Mouse (Mus musculus): Measurements from ENCODE around the gene Coa3. TPM values are rescaled to one million over a fixed set of nuclear protein-coding genes. Genes with fewer than 3 reads are reported as not detected.

The Coa3 gene
- polyA plus RNA-seq, 1 experiment from 2014 or later: 204 TPM

- peak overlapping the region; percentile 56 for H3K27ac ChIP-seq (ENCODE audit: low read depth, low read length)
- 91% methylated on average over 8 of the region's 8 CpGs for WGBS
Observed at GRCm38 (mm10) chr11:101315082-101315650, 36.3 kb upstream of the Coa3 start.

GRCm38 (mm10) chr11:101314567-101314966, 35.7 kb upstream of the Coa3 start:
- H3K4me3 ChIP-seq (ENCODE audit: low read length): no peak overlapping the region
- no peak overlapping the region for H3K27ac ChIP-seq (ENCODE audit: low read depth, low read length)
- no peak overlapping the region for H3K9ac ChIP-seq (ENCODE audit: low read depth, low read length)
- no peaks in the 10 kb centered on the region for H3K27me3 ChIP-seq (ENCODE audit: control insufficient read depth, insufficient read depth, low read length)
- H3K4me1 ChIP-seq (ENCODE audit: control insufficient read depth, insufficient read depth, low read length): peaks cover 11% of the 10 kb centered on the region
- ATAC-seq (ENCODE audit: low FRiP score, low TSS enrichment): no peak
- H3K4me2 ChIP-seq (replicated peaks; ENCODE audit: low read depth, low read length): no peak overlapping the region
- H3K36me3 ChIP-seq (ENCODE audit: control insufficient read depth, insufficient read depth, low read length): peaks cover 20% of the 10 kb centered on the region
- WGBS: 100% methylated on average over 1 of the region's 1 CpGs
- no peaks in the 10 kb centered on the region for H3K9me3 ChIP-seq (ENCODE audit: control insufficient read depth, low read length)

More at GRCm38 (mm10) chr11:101315082-101315650, 36.3 kb upstream of the Coa3 start:
- H3K9ac ChIP-seq (ENCODE audit: low read depth, low read length): peak overlapping the region; percentile 93; the same call in 1 of the 2 replicates
- H3K27me3 ChIP-seq (ENCODE audit: control insufficient read depth, insufficient read depth, low read length): no peaks in the 10 kb centered on the region
- H3K4me2 ChIP-seq (replicated peaks; ENCODE audit: low read depth, low read length): peak overlapping the region; percentile 88
- no peaks in the 10 kb centered on the region for H3K9me3 ChIP-seq (ENCODE audit: control insufficient read depth, low read length)
- H3K4me3 ChIP-seq (ENCODE audit: low read length): peak overlapping the region; percentile 99
- peaks cover 26% of the 10 kb centered on the region for H3K36me3 ChIP-seq (ENCODE audit: control insufficient read depth, insufficient read depth, low read length)
- ATAC-seq (ENCODE audit: low FRiP score, low TSS enrichment): no peak; the same call in 1 of the 2 replicates
- H3K4me1 ChIP-seq (ENCODE audit: control insufficient read depth, insufficient read depth, low read length): peaks cover 11% of the 10 kb centered on the region

- no peak overlapping the region for H3K9ac ChIP-seq (ENCODE audit: low read depth, low read length)
- ATAC-seq (ENCODE audit: low FRiP score, low TSS enrichment): no peak
- H3K27ac ChIP-seq (ENCODE audit: low read depth, low read length): no peak overlapping the region
- H3K36me3 ChIP-seq (ENCODE audit: control insufficient read depth, insufficient read depth, low read length): no peaks in the 10 kb centered on the region
- no peak overlapping the region for H3K4me2 ChIP-seq (replicated peaks; ENCODE audit: low read depth, low read length)
- H3K9me3 ChIP-seq (ENCODE audit: control insufficient read depth, low read length): no peaks in the 10 kb centered on the region
- no peak overlapping the region for H3K4me3 ChIP-seq (ENCODE audit: low read length)
- H3K27me3 ChIP-seq (ENCODE audit: control insufficient read depth, insufficient read depth, low read length): no peaks in the 10 kb centered on the region
- WGBS: 75% methylated on average over 3 of the region's 3 CpGs
- peaks cover 4% of the 10 kb centered on the region for H3K4me1 ChIP-seq (ENCODE audit: control insufficient read depth, insufficient read depth, low read length)
Observed at GRCm38 (mm10) chr11:101312150-101312549, 33.2 kb upstream of the Coa3 start.

- Histone ChIP-seq H3K9ac (ENCODE audit: low read depth, low read length) (no peak overlapping the region), H3K36me3 (ENCODE audit: control insufficient read depth, insufficient read depth, low read length) (no peaks in the 10 kb centered on the region), H3K9me3 (ENCODE audit: control insufficient read depth, low read length) (no peaks in the 10 kb centered on the region), H3K4me1 (ENCODE audit: control insufficient read depth, insufficient read depth, low read length) (no peaks in the 10 kb centered on the region), H3K27me3 (ENCODE audit: control insufficient read depth, insufficient read depth, low read length) (no peaks in the 10 kb centered on the region), H3K4me3 (ENCODE audit: low read length) (no peak overlapping the region), H3K27ac (ENCODE audit: low read depth, low read length) (no peak overlapping the region), H3K4me2 (replicated peaks; ENCODE audit: low read depth, low read length) (no peak overlapping the region)
- no peak for ATAC-seq (ENCODE audit: low FRiP score, low TSS enrichment)
- WGBS: 86% methylated on average over 3 of the region's 3 CpGs
Observed at GRCm38 (mm10) chr11:101311083-101311482, 32.2 kb upstream of the Coa3 start.

- Histone ChIP-seq H3K4me1 (ENCODE audit: control insufficient read depth, insufficient read depth, low read length) (no peaks in the 10 kb centered on the region), H3K4me2 (replicated peaks; ENCODE audit: low read depth, low read length) (no peak overlapping the region), H3K27ac (ENCODE audit: low read depth, low read length) (no peak overlapping the region), H3K9ac (ENCODE audit: low read depth, low read length) (no peak overlapping the region), H3K27me3 (ENCODE audit: control insufficient read depth, insufficient read depth, low read length) (no peaks in the 10 kb centered on the region), H3K9me3 (ENCODE audit: control insufficient read depth, low read length) (no peaks in the 10 kb centered on the region), H3K36me3 (ENCODE audit: control insufficient read depth, insufficient read depth, low read length) (no peaks in the 10 kb centered on the region), H3K4me3 (ENCODE audit: low read length) (no peak overlapping the region)
- ATAC-seq (ENCODE audit: low FRiP score, low TSS enrichment): no peak
- WGBS: 45% methylated on average over 5 of the region's 5 CpGs
Observed at GRCm38 (mm10) chr11:101307744-101308143, 28.8 kb upstream of the Coa3 start.

- peak within 1 kb of the TSS; percentile 61 for H3K27ac ChIP-seq (ENCODE audit: low read depth, low read length)
Observed at GRCm38 (mm10) chr11:101302004-101302798, 23.3 kb upstream of the Coa3 start, which contains the start of gene Becn1. Gene Becn1 (minus strand): TSS chr11:101302286.

GRCm38 (mm10) chr11:101301299-101302003, 22.5 kb upstream of the Coa3 start:
- H3K4me2 ChIP-seq (replicated peaks; ENCODE audit: low read depth, low read length): peak overlapping the region; percentile 97
- peak overlapping the region; percentile 85 for H3K9ac ChIP-seq (ENCODE audit: low read depth, low read length)
- peak overlapping the region; percentile 61 for H3K27ac ChIP-seq (ENCODE audit: low read depth, low read length)
- WGBS: 16% methylated on average over 26 of the region's 26 CpGs
- H3K4me3 ChIP-seq (ENCODE audit: low read length): peak overlapping the region; percentile 93
- peaks cover 19% of the 10 kb centered on the region for H3K36me3 ChIP-seq (ENCODE audit: control insufficient read depth, insufficient read depth, low read length)
- no peaks in the 10 kb centered on the region for H3K9me3 ChIP-seq (ENCODE audit: control insufficient read depth, low read length)
- peaks cover 9% of the 10 kb centered on the region for H3K4me1 ChIP-seq (ENCODE audit: control insufficient read depth, insufficient read depth, low read length)
- no peaks in the 10 kb centered on the region for H3K27me3 ChIP-seq (ENCODE audit: control insufficient read depth, insufficient read depth, low read length)
- ATAC-seq (ENCODE audit: low FRiP score, low TSS enrichment): peak; percentile 11; the same call in 1 of the 2 replicates

More at GRCm38 (mm10) chr11:101302004-101302798, 23.3 kb upstream of the Coa3 start, which contains the start of gene Becn1:
- ATAC-seq (ENCODE audit: low FRiP score, low TSS enrichment): peak; percentile 96
- Histone ChIP-seq H3K9me3 (ENCODE audit: control insufficient read depth, low read length) (no peaks in the 10 kb centered on the region), H3K4me2 (replicated peaks; ENCODE audit: low read depth, low read length) (peak within 1 kb of the TSS; percentile 97), H3K9ac (ENCODE audit: low read depth, low read length) (peak within 1 kb of the TSS; percentile 85), H3K27me3 (ENCODE audit: control insufficient read depth, insufficient read depth, low read length) (no peaks in the 10 kb centered on the region), H3K4me3 (ENCODE audit: low read length) (peak within 1 kb of the TSS; percentile 93), H3K36me3 (ENCODE audit: control insufficient read depth, insufficient read depth, low read length) (peaks cover 13% of the 10 kb centered on the region), H3K4me1 (ENCODE audit: control insufficient read depth, insufficient read depth, low read length) (peaks cover 9% of the 10 kb centered on the region)
- WGBS: 6% methylated on average over 36 of the region's 39 CpGs

- no peak overlapping the region for H3K27ac ChIP-seq (ENCODE audit: low read depth, low read length)
- no peaks in the 10 kb centered on the region for H3K27me3 ChIP-seq (ENCODE audit: control insufficient read depth, insufficient read depth, low read length)
- peak overlapping the region; percentile 97 for H3K4me2 ChIP-seq (replicated peaks; ENCODE audit: low read depth, low read length)
- peaks cover 23% of the 10 kb centered on the region for H3K36me3 ChIP-seq (ENCODE audit: control insufficient read depth, insufficient read depth, low read length)
- peak overlapping the region; percentile 85 for H3K9ac ChIP-seq (ENCODE audit: low read depth, low read length)
- ATAC-seq (ENCODE audit: low FRiP score, low TSS enrichment): no peak
- H3K4me3 ChIP-seq (ENCODE audit: low read length): peak overlapping the region; percentile 93
- H3K9me3 ChIP-seq (ENCODE audit: control insufficient read depth, low read length): no peaks in the 10 kb centered on the region
- WGBS: 71% methylated on average over 7 of the region's 7 CpGs
- peaks cover 9% of the 10 kb centered on the region for H3K4me1 ChIP-seq (ENCODE audit: control insufficient read depth, insufficient read depth, low read length)
Observed at GRCm38 (mm10) chr11:101300881-101301280, 22.0 kb upstream of the Coa3 start.
